Mouse (Mus musculus): Measurements from ENCODE around the gene Nup43. TPM values are rescaled to one million over a fixed set of nuclear protein-coding genes. Genes with fewer than 3 reads are reported as not detected.

Gene Nup43
- total and polyA plus RNA-seq, 3 experiments, result 52.9 to 64.7 TPM; not detected in 1

DNA sequence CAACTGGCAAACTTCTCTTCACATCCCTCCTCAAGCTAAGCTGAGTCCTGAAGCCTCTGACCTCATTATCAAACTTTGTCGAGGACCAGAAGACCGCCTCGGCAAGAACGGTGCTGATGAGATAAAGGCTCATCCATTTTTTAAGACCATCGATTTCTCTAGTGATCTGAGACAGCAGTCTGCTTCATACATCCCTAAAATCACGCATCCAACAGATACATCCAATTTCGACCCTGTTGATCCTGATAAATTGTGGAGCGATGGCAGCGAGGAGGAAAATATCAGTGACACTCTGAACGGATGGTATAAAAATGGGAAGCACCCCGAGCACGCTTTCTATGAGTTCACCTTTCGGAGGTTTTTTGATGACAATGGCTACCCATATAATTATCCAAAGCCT is 45.2 kb downstream of the Nup43 start:
- no peak overlapping the region for H3K4me3 ChIP-seq (ENCODE audit: control insufficient read depth in 1 of 2, insufficient read depth in 1 of 2, low read depth in 2 of 2, low read length in 2 of 2)
- TF ChIP-seq JUND (IDR thresholded peaks at IDR 0.05; ENCODE audit: low read depth, low read length), result no peak
- TF ChIP-seq MYB (IDR thresholded peaks at IDR 0.05; ENCODE audit: low read depth, low read length), result no peak
- TF ChIP-seq EP300 (IDR thresholded peaks at IDR 0.05; ENCODE audit: low read depth in 1 of 2, low read length in 2 of 2), result no peak
- TF ChIP-seq TCF12 (IDR thresholded peaks at IDR 0.05; ENCODE audit: low read depth, low read length), result no peak
- no peak for TF ChIP-seq USF1 (IDR thresholded peaks at IDR 0.05; ENCODE audit: low read depth, low read length)
- no peak for TF ChIP-seq ZC3H11A (IDR thresholded peaks at IDR 0.05; ENCODE audit: low read depth, low read length)
- TF ChIP-seq CTCF (IDR thresholded peaks at IDR 0.05 in 2 of 3, conservative IDR thresholded peaks at IDR 0.05 in 1 of 3; ENCODE audit: control insufficient read depth in 1 of 3, insufficient read depth in 1 of 3, low read depth in 2 of 3, low read length in 3 of 3, poor library complexity in 1 of 3, severe bottlenecking in 1 of 3), result no peak
- TF ChIP-seq MXI1 (IDR thresholded peaks at IDR 0.05; ENCODE audit: low read depth, low read length), result no peak
- no peak for TF ChIP-seq CHD1 (IDR thresholded peaks at IDR 0.05; ENCODE audit: low read depth, low read length)
- no peak for TF ChIP-seq NRF1 (IDR thresholded peaks at IDR 0.05; ENCODE audit: insufficient read depth, low read depth, low read length, poor library complexity, severe bottlenecking)
- TF ChIP-seq TBP (IDR thresholded peaks at IDR 0.05; ENCODE audit: low read depth, low read length), result no peak
- no peak for TF ChIP-seq ZKSCAN1 (IDR thresholded peaks at IDR 0.05; ENCODE audit: low read depth, low read length)
- no peak for TF ChIP-seq SMC3 (IDR thresholded peaks at IDR 0.05; ENCODE audit: low read depth, low read length)
- TF ChIP-seq POLR2A (IDR thresholded peaks at IDR 0.05; ENCODE audit: control insufficient read depth in 1 of 2, insufficient read depth in 1 of 2, low read depth in 1 of 2, low read length in 2 of 2, poor library complexity in 1 of 2), result no peak
- H3K79me2 ChIP-seq (ENCODE audit: control insufficient read depth, insufficient read depth, low read length, poor library complexity), result no peaks in the 10 kb centered on the region
- no peaks in the 10 kb centered on the region; a peak in 1 of 4 replicates for H3K4me1 ChIP-seq (ENCODE audit: control insufficient read depth in 1 of 2, insufficient read depth in 2 of 2, low read length in 2 of 2)
- no peaks in the 10 kb centered on the region for H3K27me3 ChIP-seq (ENCODE audit: control insufficient read depth in 1 of 2, insufficient read depth in 2 of 2, low read length in 2 of 2)
- DNase-seq (ENCODE audit: low read depth, low spot score), result no peak
- no peak overlapping the region for H3K27ac ChIP-seq (ENCODE audit: control insufficient read depth, low read depth, low read length)
- H3K9me3 ChIP-seq (replicated peaks; ENCODE audit: insufficient read depth, low read length), result no peaks in the 10 kb centered on the region
- peaks cover 0 to 38% of the 10 kb centered on the region in 2 experiments; a peak in 2 of 4 replicates for H3K36me3 ChIP-seq (ENCODE audit: control insufficient read depth in 1 of 2, insufficient read depth in 2 of 2, low read length in 2 of 2)
- no peak overlapping the region for H3K9ac ChIP-seq (ENCODE audit: control insufficient read depth, low read depth, low read length, poor library complexity, severe bottlenecking)

DNA sequence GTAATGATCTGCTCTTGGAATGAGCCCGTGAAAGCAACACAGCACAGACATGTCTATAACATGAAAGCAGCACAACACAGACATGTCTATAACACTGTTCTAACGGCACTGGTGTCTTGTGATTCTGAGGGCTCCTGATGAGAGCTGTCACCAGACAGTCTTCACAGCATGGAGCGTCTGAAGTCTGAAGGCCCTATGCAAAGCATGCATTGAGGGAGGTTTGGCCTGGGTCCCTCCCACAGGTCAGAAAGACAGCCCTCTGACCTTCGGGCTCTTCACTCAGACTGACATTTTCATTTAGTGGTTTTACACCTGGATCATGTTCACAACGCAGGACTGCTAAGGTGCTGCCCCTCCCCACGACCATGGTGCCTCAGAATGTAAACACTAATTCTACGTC is 47.8 kb downstream of the Nup43 start:
- Histone ChIP-seq H3K4me3 (ENCODE audit: control insufficient read depth in 1 of 2, insufficient read depth in 1 of 2, low read depth in 2 of 2, low read length in 2 of 2) (no peak overlapping the region), H3K27me3 (ENCODE audit: control insufficient read depth in 1 of 2, insufficient read depth in 2 of 2, low read length in 2 of 2) (no peaks in the 10 kb centered on the region), H3K36me3 (ENCODE audit: control insufficient read depth in 1 of 2, insufficient read depth in 2 of 2, low read length in 2 of 2) (peaks cover 0 to 29% of the 10 kb centered on the region in 2 experiments; a peak in 2 of 4 replicates), H3K9me3 (replicated peaks; ENCODE audit: insufficient read depth, low read length) (no peaks in the 10 kb centered on the region), H3K4me1 (ENCODE audit: control insufficient read depth in 1 of 2, insufficient read depth in 2 of 2, low read length in 2 of 2) (no peaks in the 10 kb centered on the region; a peak in 1 of 4 replicates), H3K9ac (ENCODE audit: control insufficient read depth, low read depth, low read length, poor library complexity, severe bottlenecking) (no peak overlapping the region), H3K27ac (ENCODE audit: control insufficient read depth, low read depth, low read length) (no peak overlapping the region), H3K79me2 (ENCODE audit: control insufficient read depth, insufficient read depth, low read length, poor library complexity) (no peaks in the 10 kb centered on the region)
- DNase-seq (ENCODE audit: low read depth, low spot score), result no peak
- no peak for TF ChIP-seq SIN3A (IDR thresholded peaks at IDR 0.05; ENCODE audit: low read length)
- TF ChIP-seq BHLHE40 (IDR thresholded peaks at IDR 0.05; ENCODE audit: borderline replicate concordance, low read depth, low read length), result no peak
- no peak for TF ChIP-seq USF1 (IDR thresholded peaks at IDR 0.05; ENCODE audit: low read depth, low read length)
- TF ChIP-seq NRF1 (IDR thresholded peaks at IDR 0.05; ENCODE audit: insufficient read depth, low read depth, low read length, poor library complexity, severe bottlenecking), result no peak
- no peak for TF ChIP-seq TAL1 (IDR thresholded peaks at IDR 0.05; ENCODE audit: low read length)
- no peak for TF ChIP-seq ETS1 (IDR thresholded peaks at IDR 0.05; ENCODE audit: low read depth, low read length)
- TF ChIP-seq MAZ (IDR thresholded peaks at IDR 0.05; ENCODE audit: low read depth, low read length), result no peak
- no peak for TF ChIP-seq SMC3 (IDR thresholded peaks at IDR 0.05; ENCODE audit: low read depth, low read length)
- no peak for TF ChIP-seq MYC (IDR thresholded peaks at IDR 0.05; ENCODE audit: low read depth, low read length)
- no peak for TF ChIP-seq ZMIZ1 (IDR thresholded peaks at IDR 0.05; ENCODE audit: low read depth, low read length)
- TF ChIP-seq KAT2A (conservative IDR thresholded peaks at IDR 0.05; ENCODE audit: low read depth, low read length), result no peak
- TF ChIP-seq HCFC1 (IDR thresholded peaks at IDR 0.05; ENCODE audit: low read depth, low read length), result no peak
- no peak for TF ChIP-seq RAD21 (IDR thresholded peaks at IDR 0.05; ENCODE audit: low read depth, low read length)
- no peak for TF ChIP-seq JUND (IDR thresholded peaks at IDR 0.05; ENCODE audit: low read depth, low read length)
- TF ChIP-seq CHD2 (IDR thresholded peaks at IDR 0.05; ENCODE audit: low read length), result no peak
